Mouse (Mus musculus): ENCODE measurements around the gene Cdh7. TPM values are rescaled to one million over a fixed set of nuclear protein-coding genes. Genes with fewer than 3 reads are reported as not detected.

Cdh7 gene
- total and polyA plus RNA-seq, 2 experiments from 2014 or later: 10.2 to 21.9 TPM

DNA sequence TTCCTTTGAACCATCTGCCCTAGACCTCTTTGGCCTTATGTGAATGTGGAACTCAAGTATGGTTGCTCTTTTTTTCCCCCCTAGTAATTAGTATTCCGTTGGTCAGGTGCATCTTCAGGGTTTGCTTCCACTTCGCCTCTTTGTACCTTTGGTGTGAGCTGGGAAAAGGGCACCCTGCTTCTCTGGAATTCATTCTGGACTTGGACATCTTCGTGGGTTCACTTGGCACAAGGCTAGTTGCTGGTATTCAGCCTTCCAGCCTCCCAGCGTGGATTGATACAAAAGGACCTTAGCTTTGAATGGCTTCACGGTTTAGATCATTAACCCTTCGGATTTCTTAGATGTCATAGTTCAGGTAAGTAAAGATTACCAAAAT is 1.3 kb downstream of the Cdh7 start:
- peak overlapping the region; percentile 87 for H3K4me2 ChIP-seq (ENCODE audit: low read depth)
- peaks cover 5% of the 10 kb centered on the region; the same call in 1 of the 2 replicates for H3K4me1 ChIP-seq (ENCODE audit: insufficient read depth)
- H3K27ac ChIP-seq (ENCODE audit: low read depth, low read length): peak overlapping the region; percentile 30; the same call in 1 of the 2 replicates
- ATAC-seq: no peak
- 7% methylated on average over 6 of the region's 6 CpGs for WGBS
- peak; percentile 16 for DNase-seq
- no peaks in the 10 kb centered on the region for H3K36me3 ChIP-seq (ENCODE audit: insufficient read depth)
- H3K27me3 ChIP-seq (ENCODE audit: insufficient read depth, low read length): no peaks in the 10 kb centered on the region
- H3K4me3 ChIP-seq (ENCODE audit: low read depth, low read length): peak overlapping the region; percentile 77
- peak overlapping the region; percentile 67 for H3K9ac ChIP-seq
- no peak for TF ChIP-seq CTCF (IDR thresholded peaks at IDR 0.05; ENCODE audit: low read depth)
- no peaks in the 10 kb centered on the region for H3K9me3 ChIP-seq (ENCODE audit: low read length)

DNA sequence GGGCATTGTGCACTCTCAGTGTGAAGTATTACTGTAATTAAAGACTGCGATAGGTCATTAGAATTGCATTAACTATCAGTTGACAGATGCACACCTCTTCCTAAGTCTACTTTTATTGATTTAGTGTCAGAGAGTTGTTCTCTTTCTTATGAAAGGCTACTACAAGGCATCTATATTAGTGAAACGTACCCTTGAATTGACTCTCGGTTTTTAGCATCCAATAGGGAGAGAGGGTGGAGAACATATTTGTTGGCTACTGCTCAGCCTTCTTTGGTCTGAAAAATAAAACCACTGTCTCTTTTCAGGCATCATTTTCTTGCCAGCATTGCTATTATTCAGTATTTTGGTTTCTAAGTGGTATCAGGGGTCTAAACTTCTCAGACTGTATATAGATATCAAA is 2.5 kb downstream of the Cdh7 start:
- no peak for TF ChIP-seq CTCF (IDR thresholded peaks at IDR 0.05; ENCODE audit: low read depth)
- H3K27me3 ChIP-seq (ENCODE audit: insufficient read depth, low read length): no peaks in the 10 kb centered on the region
- H3K4me2 ChIP-seq (ENCODE audit: low read depth): peak overlapping the region; percentile 14; the same call in 1 of the 2 replicates
- 19% methylated on average over 3 of the region's 3 CpGs for WGBS
- no peak for DNase-seq
- no peaks in the 10 kb centered on the region for H3K9me3 ChIP-seq (ENCODE audit: low read length)
- ATAC-seq: no peak
- peaks cover 5% of the 10 kb centered on the region; the same call in 1 of the 2 replicates for H3K4me1 ChIP-seq (ENCODE audit: insufficient read depth)
- H3K9ac ChIP-seq: no peak overlapping the region
- no peaks in the 10 kb centered on the region for H3K36me3 ChIP-seq (ENCODE audit: insufficient read depth)
- 0 out of 2 replicates have a peak overlapping the region, but pooled peaks have one; percentile 0 for H3K4me3 ChIP-seq (ENCODE audit: low read depth, low read length)
- no peak overlapping the region for H3K27ac ChIP-seq (ENCODE audit: low read depth, low read length)

DNA sequence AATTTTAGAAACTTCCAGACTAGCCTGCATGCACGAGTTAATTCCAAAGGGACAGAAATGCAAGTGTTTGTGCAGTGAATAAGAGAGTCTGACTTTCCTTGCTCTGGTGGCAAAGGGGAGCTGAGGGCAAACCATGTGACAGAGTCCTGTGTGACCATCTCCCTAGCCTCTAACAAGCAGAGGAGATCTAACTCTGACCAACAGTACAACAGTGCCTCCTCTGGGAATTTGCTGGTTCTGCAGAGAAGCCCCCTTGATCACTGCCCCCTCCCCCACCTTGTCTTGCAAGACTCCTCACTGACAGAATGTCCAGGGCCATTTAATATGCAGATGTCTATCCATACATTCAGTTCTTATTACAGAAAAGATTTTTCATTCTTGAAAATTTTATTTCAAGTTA is 3.2 kb downstream of the Cdh7 start:
- no peak overlapping the region for H3K27ac ChIP-seq (ENCODE audit: low read depth, low read length)
- H3K36me3 ChIP-seq (ENCODE audit: insufficient read depth): no peaks in the 10 kb centered on the region
- H3K4me2 ChIP-seq (ENCODE audit: low read depth): no peak overlapping the region
- TF ChIP-seq CTCF (IDR thresholded peaks at IDR 0.05; ENCODE audit: low read depth): peak; percentile 73
- WGBS: 7% methylated on average over 1 of the region's 1 CpGs
- DNase-seq (peak; percentile 72), ATAC-seq (peak; percentile 32)
- no peaks in the 10 kb centered on the region for H3K9me3 ChIP-seq (ENCODE audit: low read length)
- H3K9ac ChIP-seq: no peak overlapping the region
- H3K27me3 ChIP-seq (ENCODE audit: insufficient read depth, low read length): no peaks in the 10 kb centered on the region
- H3K4me1 ChIP-seq (ENCODE audit: insufficient read depth): peaks cover 5% of the 10 kb centered on the region; the same call in 1 of the 2 replicates
- no peak overlapping the region; the same call in 1 of the 2 replicates for H3K4me3 ChIP-seq (ENCODE audit: low read depth, low read length)

DNA sequence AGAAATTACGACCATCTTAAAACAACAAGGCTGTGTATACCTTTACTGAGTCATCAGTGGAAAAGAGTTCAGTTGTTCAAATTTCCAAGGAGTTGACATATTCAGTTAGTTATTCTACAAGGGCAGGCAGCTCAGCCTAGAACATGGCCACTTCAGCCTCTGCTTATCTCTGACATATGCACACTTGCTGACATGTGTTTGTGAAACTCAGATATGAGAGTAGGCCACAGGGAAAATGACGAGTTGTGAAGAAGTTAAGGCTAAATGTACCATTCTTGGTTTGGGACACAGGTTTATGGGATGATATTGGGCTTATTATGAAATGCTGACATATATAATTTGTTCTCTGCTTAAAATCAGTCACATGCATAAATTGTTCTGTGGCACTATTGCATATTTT is 7.3 kb downstream of the Cdh7 start:
- TF ChIP-seq CTCF (IDR thresholded peaks at IDR 0.05; ENCODE audit: low read depth): no peak
- no peak overlapping the region for H3K9ac ChIP-seq
- no peak for DNase-seq
- H3K9me3 ChIP-seq (ENCODE audit: low read length): no peaks in the 10 kb centered on the region
- no peak overlapping the region for H3K4me3 ChIP-seq (ENCODE audit: low read depth, low read length)
- no peak overlapping the region for H3K4me2 ChIP-seq (ENCODE audit: low read depth)
- no peaks in the 10 kb centered on the region for H3K27me3 ChIP-seq (ENCODE audit: insufficient read depth, low read length)
- H3K36me3 ChIP-seq (ENCODE audit: insufficient read depth): no peaks in the 10 kb centered on the region
- ATAC-seq: no peak
- 81% methylated on average over 2 of the region's 2 CpGs for WGBS
- no peak overlapping the region for H3K27ac ChIP-seq (ENCODE audit: low read depth, low read length)
- no peaks in the 10 kb centered on the region for H3K4me1 ChIP-seq (ENCODE audit: insufficient read depth)

DNA sequence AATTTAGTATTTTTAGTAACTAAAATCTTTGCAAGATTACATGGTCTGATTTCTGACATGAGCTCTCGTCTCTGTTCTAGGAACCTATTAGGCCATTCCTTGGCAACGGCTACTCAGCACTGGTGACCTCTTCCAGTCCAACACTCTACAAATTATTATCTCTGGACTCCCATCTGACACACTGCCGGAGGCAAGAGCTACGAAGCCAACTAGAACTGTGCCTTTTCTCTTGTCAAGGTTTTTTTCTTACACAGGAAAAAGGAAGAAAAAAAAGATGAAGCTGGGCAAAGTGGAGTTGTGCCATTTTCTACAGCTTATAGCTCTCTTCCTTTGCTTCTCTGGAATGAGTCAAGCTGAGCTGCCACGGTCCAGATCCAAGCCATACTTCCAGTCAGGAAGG is 11.7 kb downstream of the Cdh7 start:
- no peak for TF ChIP-seq CTCF (IDR thresholded peaks at IDR 0.05; ENCODE audit: low read depth)
- H3K9ac ChIP-seq: no peak overlapping the region
- no peaks in the 10 kb centered on the region for H3K4me1 ChIP-seq (ENCODE audit: insufficient read depth)
- WGBS: 84% methylated on average over 5 of the region's 5 CpGs
- H3K27me3 ChIP-seq (ENCODE audit: insufficient read depth, low read length): no peaks in the 10 kb centered on the region
- no peaks in the 10 kb centered on the region for H3K9me3 ChIP-seq (ENCODE audit: low read length)
- ATAC-seq: no peak
- no peak overlapping the region for H3K27ac ChIP-seq (ENCODE audit: low read depth, low read length)
- H3K4me3 ChIP-seq (ENCODE audit: low read depth, low read length): no peak overlapping the region
- no peak for DNase-seq
- no peaks in the 10 kb centered on the region for H3K36me3 ChIP-seq (ENCODE audit: insufficient read depth)
- H3K4me2 ChIP-seq (ENCODE audit: low read depth): no peak overlapping the region

DNA sequence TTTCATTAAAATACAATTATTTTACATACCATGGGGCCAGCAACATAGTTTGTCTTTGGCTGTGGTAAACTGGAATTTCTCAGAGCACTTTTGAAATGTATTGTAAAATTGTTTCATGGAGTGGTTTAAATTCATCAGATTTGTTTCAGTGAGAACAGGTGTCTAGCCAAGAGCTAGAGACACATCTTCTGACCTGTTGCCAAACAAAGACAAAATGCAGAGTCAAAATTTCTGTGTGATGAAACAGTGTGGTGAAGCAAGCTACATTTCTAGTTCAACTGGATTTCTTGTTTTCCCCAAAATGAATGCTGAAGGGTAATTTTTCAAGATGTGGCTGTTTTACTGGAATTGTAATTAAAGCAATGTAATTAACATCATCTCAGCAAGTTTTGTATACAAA is 22.2 kb downstream of the Cdh7 start:
- Histone ChIP-seq H3K27ac (ENCODE audit: low read depth, low read length) (no peak overlapping the region), H3K9me3 (ENCODE audit: low read length) (no peaks in the 10 kb centered on the region), H3K4me1 (ENCODE audit: insufficient read depth) (no peaks in the 10 kb centered on the region), H3K27me3 (ENCODE audit: insufficient read depth, low read length) (no peaks in the 10 kb centered on the region), H3K4me2 (ENCODE audit: low read depth) (no peak overlapping the region), H3K4me3 (ENCODE audit: low read depth, low read length) (no peak overlapping the region), H3K36me3 (ENCODE audit: insufficient read depth) (no peaks in the 10 kb centered on the region), H3K9ac (no peak overlapping the region)
- ATAC-seq (no peak), DNase-seq (no peak)
- TF ChIP-seq CTCF (IDR thresholded peaks at IDR 0.05; ENCODE audit: low read depth): no peak

DNA sequence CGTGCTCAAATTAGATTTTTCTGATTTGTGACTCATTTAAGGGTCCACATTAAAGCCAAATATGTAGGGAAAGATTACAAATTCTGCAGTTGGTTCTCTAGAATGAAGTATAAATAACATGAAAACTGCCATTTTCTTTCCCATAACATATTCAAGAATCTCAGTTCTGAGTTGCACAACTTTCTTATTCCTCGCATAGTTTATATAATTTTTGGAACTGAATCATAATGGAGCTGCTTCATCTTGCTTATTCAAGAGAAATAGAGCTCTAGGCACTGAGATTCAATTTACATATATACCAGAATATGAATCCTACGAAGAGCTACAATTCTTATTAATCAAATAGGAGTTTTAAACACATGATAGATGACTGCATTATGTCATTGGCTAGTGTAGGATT is 22.8 kb downstream of the Cdh7 start:
- H3K27ac ChIP-seq (ENCODE audit: low read depth, low read length): no peak overlapping the region
- DNase-seq (no peak), ATAC-seq (no peak)

More for the DNA sequence above, 22.8 kb downstream of the Cdh7 start:
- Histone ChIP-seq H3K9ac (no peak overlapping the region), H3K27me3 (ENCODE audit: insufficient read depth, low read length) (no peaks in the 10 kb centered on the region), H3K4me2 (ENCODE audit: low read depth) (no peak overlapping the region), H3K9me3 (ENCODE audit: low read length) (no peaks in the 10 kb centered on the region), H3K4me1 (ENCODE audit: insufficient read depth) (no peaks in the 10 kb centered on the region), H3K4me3 (ENCODE audit: low read depth, low read length) (no peak overlapping the region), H3K36me3 (ENCODE audit: insufficient read depth) (no peaks in the 10 kb centered on the region)
- 60% methylated on average over 3 of the region's 3 CpGs for WGBS
- no peak for TF ChIP-seq CTCF (IDR thresholded peaks at IDR 0.05; ENCODE audit: low read depth)

Data from forebrain, postnatal 0 days (tissue).